Mouse (Mus musculus): Measurements from ENCODE around the gene Haus2. TPM values are rescaled to one million over a fixed set of nuclear protein-coding genes. Genes with fewer than 3 reads are reported as not detected.
A peak's percentile ranks its signal among the peaks of the same experiment; 100 is the strongest.

The Haus2 gene
- total and polyA plus RNA-seq, 3 experiments, result 3.6 to 10.2 (median 9.8) TPM

DNA sequence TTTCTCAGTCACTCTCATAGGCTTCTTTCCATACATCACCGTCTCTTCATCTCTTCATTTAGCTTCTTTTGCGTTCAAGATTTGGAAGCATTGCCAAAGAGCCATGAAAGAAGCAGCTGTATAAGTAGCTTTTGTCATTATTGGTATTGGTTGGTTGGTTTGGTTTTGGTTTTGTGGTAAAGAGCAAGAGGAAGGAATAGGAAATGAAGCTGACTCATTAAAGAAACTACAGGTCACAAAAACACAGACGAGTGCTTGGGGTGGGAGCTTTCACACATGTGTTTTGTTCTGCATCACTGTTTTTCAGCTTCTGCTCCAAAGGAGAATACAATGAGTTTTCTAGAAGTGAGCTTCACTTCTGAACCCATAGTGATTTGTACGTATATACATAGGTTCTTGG, 9.7 kb upstream of the Haus2 start:
- Histone ChIP-seq H3K27ac (no peak overlapping the region), H3K79me2 (replicated peaks; ENCODE audit: control insufficient read depth, insufficient read depth, low read length) (no peaks in the 10 kb centered on the region), H3K4me1 (ENCODE audit: control insufficient read depth, insufficient read depth, low read length) (no peaks in the 10 kb centered on the region), H3K9ac (ENCODE audit: low read depth, low read length) (no peak overlapping the region), H3K4me3 (no peak overlapping the region), H3K27me3 (ENCODE audit: control insufficient read depth, insufficient read depth, low read length) (no peaks in the 10 kb centered on the region), H3K36me3 (ENCODE audit: control insufficient read depth, insufficient read depth, low read length) (peaks cover 5% of the 10 kb centered on the region)
- intact Hi-C loops (cut with DNase I), result no loop called here
- DNase-seq, result no peak
- 86% methylated on average over 4 of the region's 4 CpGs for WGBS
- TF ChIP-seq POLR2A (IDR thresholded peaks at IDR 0.05; ENCODE audit: insufficient read depth, low read depth, low read length) (no peak), CTCF (IDR thresholded peaks at IDR 0.05) (no peak), EP300 (IDR thresholded peaks at IDR 0.05; ENCODE audit: insufficient read depth, low read depth, low read length) (no peak)

GRCm38 (mm10) chr2:120606021-120606690, 3.0 kb upstream of the Haus2 start:
- TF ChIP-seq CTCF (IDR thresholded peaks at IDR 0.05), result peak; percentile 68
- TF ChIP-seq EP300 (IDR thresholded peaks at IDR 0.05; ENCODE audit: insufficient read depth, low read depth, low read length), result no peak
- no peak for TF ChIP-seq POLR2A (IDR thresholded peaks at IDR 0.05; ENCODE audit: insufficient read depth, low read depth, low read length)
- no peak for DNase-seq
- intact Hi-C loops (cut with DNase I), result loop anchor here (5.0 kb wide), 1 partner anchor 124 kb away; no protein-coding TSS in a partner anchor
- no peaks in the 10 kb centered on the region for H3K27me3 ChIP-seq (ENCODE audit: control insufficient read depth, insufficient read depth, low read length)
- H3K4me3 ChIP-seq, result no peak overlapping the region
- no peaks in the 10 kb centered on the region for H3K79me2 ChIP-seq (replicated peaks; ENCODE audit: control insufficient read depth, insufficient read depth, low read length)
- 79% methylated on average over 6 of the region's 6 CpGs for WGBS
- H3K4me1 ChIP-seq (ENCODE audit: control insufficient read depth, insufficient read depth, low read length), result no peaks in the 10 kb centered on the region
- no peak overlapping the region for H3K27ac ChIP-seq
- H3K9ac ChIP-seq (ENCODE audit: low read depth, low read length), result no peak overlapping the region
- H3K36me3 ChIP-seq (ENCODE audit: control insufficient read depth, insufficient read depth, low read length), result no peaks in the 10 kb centered on the region

DNA sequence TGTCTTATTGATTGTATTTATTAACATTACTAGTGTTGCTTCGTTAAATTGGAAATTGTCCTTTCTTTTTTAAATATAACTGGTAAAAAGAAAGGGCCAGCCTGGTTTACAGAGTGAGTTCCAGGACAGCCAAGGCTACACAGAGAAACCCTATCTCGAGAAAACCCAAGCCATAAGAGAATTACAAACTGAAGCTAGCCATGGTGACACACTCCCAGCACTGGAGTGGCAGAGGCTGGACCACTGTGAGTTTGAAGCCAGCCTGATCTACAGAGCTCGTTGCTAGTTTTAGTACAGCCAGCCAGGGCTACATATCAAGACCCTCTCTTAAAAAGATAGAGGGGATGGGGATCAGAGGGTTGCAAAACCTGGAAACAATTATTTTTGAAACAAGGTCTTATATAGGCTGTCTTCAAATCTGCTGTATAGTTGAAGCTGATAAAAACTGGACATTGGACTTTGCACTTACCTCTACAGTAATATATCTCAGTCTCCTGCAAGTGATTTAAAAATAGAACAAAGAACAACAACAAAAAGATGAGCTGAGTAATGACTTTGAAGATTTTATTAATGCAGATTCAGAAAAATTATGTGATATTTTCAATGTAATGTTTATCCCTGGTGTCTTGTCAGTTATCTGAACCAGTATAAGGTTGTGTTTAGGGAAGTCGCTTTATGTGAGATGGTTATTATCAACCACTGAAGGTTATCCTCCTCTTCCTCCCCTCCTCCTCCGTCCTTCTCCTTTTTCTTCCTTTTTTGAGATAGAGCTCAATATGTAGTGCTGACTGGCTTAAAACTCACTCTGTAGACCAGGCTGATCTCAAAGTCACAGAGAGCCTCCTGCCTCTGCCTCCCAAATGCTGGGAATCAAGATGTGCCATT, 7.3 kb downstream of the Haus2 start:
- TF ChIP-seq POLR2A (IDR thresholded peaks at IDR 0.05; ENCODE audit: insufficient read depth, low read depth, low read length), result no peak
- TF ChIP-seq EP300 (IDR thresholded peaks at IDR 0.05; ENCODE audit: insufficient read depth, low read depth, low read length), result no peak
- TF ChIP-seq CTCF (IDR thresholded peaks at IDR 0.05), result no peak
- intact Hi-C loops (cut with DNase I), result no loop called here
- no peaks in the 10 kb centered on the region for H3K36me3 ChIP-seq (ENCODE audit: control insufficient read depth, insufficient read depth, low read length)
- H3K9ac ChIP-seq (ENCODE audit: low read depth, low read length), result no peak overlapping the region
- 93% methylated on average over 5 of the region's 5 CpGs for WGBS
- no peak overlapping the region for H3K4me3 ChIP-seq
- DNase-seq, result no peak
- no peak overlapping the region for H3K27ac ChIP-seq
- H3K79me2 ChIP-seq (replicated peaks; ENCODE audit: control insufficient read depth, insufficient read depth, low read length), result no peaks in the 10 kb centered on the region
- H3K27me3 ChIP-seq (ENCODE audit: control insufficient read depth, insufficient read depth, low read length), result no peaks in the 10 kb centered on the region
- H3K4me1 ChIP-seq (ENCODE audit: control insufficient read depth, insufficient read depth, low read length), result no peaks in the 10 kb centered on the region

DNA sequence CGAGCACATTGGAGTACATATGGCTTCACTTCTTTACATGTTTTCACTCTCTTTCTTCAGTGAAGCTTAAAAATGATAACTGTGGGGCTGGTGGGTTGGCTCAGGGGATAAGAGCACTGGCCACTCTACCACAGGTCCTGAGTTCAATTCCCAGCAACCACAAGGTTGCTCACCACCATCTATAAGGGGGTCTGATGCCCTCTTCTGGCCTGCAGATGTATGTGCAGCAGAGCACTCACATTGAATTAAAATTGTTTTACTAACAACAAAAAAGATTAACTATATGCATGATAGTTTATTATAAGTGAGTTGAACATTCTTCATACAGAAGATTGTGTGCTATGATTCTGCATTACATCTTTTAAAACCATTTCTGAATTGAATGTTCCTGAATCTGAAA, 10.4 kb downstream of the Haus2 start:
- DNase-seq, result no peak
- H3K4me1 ChIP-seq (ENCODE audit: control insufficient read depth, insufficient read depth, low read length), result no peaks in the 10 kb centered on the region
- no peak overlapping the region for H3K27ac ChIP-seq
- H3K27me3 ChIP-seq (ENCODE audit: control insufficient read depth, insufficient read depth, low read length), result no peaks in the 10 kb centered on the region
- no peak overlapping the region for H3K4me3 ChIP-seq
- intact Hi-C loops (cut with DNase I), result no loop called here
- WGBS, result 100% methylated on average over 1 of the region's 1 CpGs
- TF ChIP-seq CTCF (IDR thresholded peaks at IDR 0.05) (peak; percentile 52), EP300 (IDR thresholded peaks at IDR 0.05; ENCODE audit: insufficient read depth, low read depth, low read length) (no peak)
- no peak overlapping the region for H3K9ac ChIP-seq (ENCODE audit: low read depth, low read length)
- no peaks in the 10 kb centered on the region for H3K79me2 ChIP-seq (replicated peaks; ENCODE audit: control insufficient read depth, insufficient read depth, low read length)
- no peaks in the 10 kb centered on the region for H3K36me3 ChIP-seq (ENCODE audit: control insufficient read depth, insufficient read depth, low read length)

GRCm38 (mm10) chr2:120622920-120623319, 13.7 kb downstream of the Haus2 start:
- no peaks in the 10 kb centered on the region for H3K36me3 ChIP-seq (ENCODE audit: control insufficient read depth, insufficient read depth, low read length)
- no peak overlapping the region for H3K4me3 ChIP-seq
- H3K4me1 ChIP-seq (ENCODE audit: control insufficient read depth, insufficient read depth, low read length), result no peaks in the 10 kb centered on the region
- no peak overlapping the region for H3K9ac ChIP-seq (ENCODE audit: low read depth, low read length)
- TF ChIP-seq POLR2A (IDR thresholded peaks at IDR 0.05; ENCODE audit: insufficient read depth, low read depth, low read length), result no peak
- TF ChIP-seq CTCF (IDR thresholded peaks at IDR 0.05), result no peak
- no peak for TF ChIP-seq EP300 (IDR thresholded peaks at IDR 0.05; ENCODE audit: insufficient read depth, low read depth, low read length)
- intact Hi-C loops (cut with DNase I), result no loop called here
- DNase-seq, result no peak
- no peaks in the 10 kb centered on the region for H3K79me2 ChIP-seq (replicated peaks; ENCODE audit: control insufficient read depth, insufficient read depth, low read length)
- no peak overlapping the region for H3K27ac ChIP-seq
- no peaks in the 10 kb centered on the region for H3K27me3 ChIP-seq (ENCODE audit: control insufficient read depth, insufficient read depth, low read length)
